Mouse (Mus musculus): ENCODE measurements at regions not wholly inside any gene's neighbourhood (a gene's known extent, or its start where the extent isn't known, plus 50 kb on each side); places are given as distances from the start of the nearest gene placed in this dataset.
"Not testable (repeated sequence)": the region's sequence is repeated elsewhere in the genome, so short reads cannot be mapped to it uniquely, and the experiment has no call there.

DNA sequence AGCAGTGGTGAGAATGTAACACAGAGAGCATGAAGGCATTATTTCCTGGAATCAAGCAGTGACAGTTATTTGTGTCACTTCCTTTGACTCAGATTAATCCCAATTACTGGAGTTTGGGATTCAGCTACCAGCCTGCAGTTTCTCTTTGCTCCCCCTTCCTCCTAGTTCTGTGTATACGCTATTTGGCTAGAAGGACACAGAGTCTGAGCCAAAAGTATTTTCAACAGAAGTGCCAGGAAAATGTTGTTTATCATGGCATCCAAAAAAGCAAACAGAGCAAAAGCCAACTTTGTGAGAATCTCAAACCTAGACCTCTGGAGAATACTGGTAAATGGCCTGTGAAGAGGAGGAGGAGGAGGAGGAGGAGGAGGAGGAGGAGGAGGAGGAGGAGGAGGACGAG lies 600.4 kb downstream of the Crisp4 start:
- DNase-seq (ENCODE audit: extremely low spot score in 1 of 2, low spot score in 2 of 2): no peak
- intact Hi-C loops (cut with DNase I): no loop called here

DNA sequence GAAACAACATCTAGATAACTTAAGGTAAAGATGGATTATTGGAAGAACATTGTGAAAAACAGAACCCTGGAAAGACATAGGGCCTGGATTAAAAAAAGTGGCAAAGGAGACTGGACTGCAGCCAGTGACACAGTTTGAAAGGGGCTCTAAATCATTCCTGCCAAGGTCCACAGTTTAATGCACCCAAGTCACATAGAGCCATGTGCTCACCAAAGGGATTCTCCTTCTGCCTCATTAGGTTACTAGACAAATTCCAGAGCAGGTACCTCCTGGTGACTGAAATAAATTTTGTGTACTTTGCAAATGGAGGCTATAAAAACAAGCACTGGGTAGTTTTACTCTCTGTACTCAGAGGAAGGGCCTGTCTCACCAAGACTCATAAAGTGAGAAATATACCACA lies 607.5 kb downstream of the Crisp4 start:
- DNase-seq (ENCODE audit: extremely low spot score in 1 of 2, low spot score in 2 of 2): no peak
- intact Hi-C loops (cut with DNase I): no loop called here

DNA sequence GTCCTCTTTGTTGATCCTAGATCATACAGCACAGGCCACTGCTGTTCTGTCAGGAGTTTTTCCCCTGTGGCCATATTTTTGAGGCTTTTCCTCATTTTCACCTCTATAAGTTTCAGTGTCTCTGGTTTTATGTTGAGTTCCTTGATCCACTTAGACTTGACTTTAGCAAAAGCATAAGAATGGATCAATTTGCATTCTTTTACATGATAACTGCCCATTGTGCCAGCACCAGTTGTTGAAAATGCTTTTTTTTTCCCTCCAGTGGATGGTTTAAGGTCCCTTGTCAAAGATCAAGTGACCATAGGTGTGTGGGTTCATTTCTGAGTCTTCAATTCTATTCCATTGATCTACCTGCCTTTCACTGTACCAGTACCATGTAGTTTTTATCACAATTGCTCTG lies 614.4 kb downstream of the Crisp4 start:
- DNase-seq (ENCODE audit: extremely low spot score in 1 of 2, low spot score in 2 of 2); intact Hi-C loops (cut with DNase I): not testable (repeated sequence)

DNA sequence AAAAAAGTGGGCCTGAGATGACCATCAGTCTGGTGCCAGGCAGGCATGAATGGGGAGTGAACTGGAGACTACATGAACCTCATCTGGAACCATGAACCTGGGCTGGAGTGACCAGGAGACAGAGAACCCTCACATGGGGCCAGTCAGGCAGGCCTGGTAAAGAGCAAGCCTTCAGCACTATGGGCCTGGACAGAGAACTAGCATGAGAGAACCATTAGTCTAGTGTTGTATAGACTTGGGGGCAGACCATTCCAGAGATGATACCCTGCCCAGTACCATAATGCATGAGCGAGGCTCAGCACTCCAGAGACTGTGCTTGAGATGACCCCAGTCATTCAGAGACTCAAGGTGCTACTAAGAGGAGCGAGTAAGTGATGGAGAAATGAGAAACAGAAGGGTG lies 625.6 kb downstream of the Crisp4 start:
- intact Hi-C loops (cut with DNase I): no loop called here
- no peak for DNase-seq (ENCODE audit: extremely low spot score in 1 of 2, low spot score in 2 of 2)

DNA sequence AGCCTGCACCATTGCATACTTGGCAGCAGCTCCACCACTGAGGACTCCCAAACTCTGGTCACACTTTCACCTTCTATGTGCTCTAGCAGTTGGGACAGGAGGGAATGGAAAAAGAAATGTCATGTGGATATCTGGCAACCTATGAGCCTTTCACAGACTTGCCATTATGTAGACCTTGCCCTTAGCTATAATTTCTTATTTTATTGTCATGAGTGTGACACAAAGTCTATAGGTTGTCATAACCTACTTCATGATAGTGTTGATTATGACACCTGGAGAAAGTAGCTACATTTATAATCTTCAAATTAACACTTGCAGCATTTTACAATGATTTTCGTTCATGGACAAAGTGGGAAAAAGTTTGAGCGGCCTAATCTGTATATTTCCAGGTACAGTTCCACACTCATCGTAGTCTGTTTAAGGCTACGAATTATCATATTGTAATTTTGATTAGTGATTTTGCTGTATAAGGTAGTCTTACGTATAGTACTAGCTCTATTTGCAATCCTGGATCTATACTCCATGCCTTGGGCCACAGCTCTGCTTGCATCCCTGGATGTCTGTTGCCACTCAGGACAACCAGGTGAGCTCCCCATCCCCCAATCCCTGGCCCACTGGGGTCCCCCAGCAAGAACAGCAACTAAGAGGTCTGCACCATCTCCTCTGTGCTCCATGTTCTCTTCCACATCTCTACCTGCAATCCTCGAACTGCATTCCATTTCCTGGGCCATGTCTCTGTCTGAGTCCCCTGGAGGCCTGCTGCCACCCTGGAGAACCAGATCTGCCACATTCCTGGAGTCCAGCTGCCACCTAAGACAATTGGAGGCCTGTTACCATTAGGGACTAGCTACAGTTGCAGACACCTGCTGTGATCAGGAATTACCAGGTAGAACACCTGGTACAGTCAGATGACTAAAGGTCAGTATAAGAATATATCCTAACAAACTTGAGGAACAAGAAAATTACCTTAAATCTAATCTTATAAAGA lies 639.3 kb downstream of the Crisp4 start:
- intact Hi-C loops (cut with DNase I): no loop called here
- no peak for DNase-seq (ENCODE audit: extremely low spot score in 1 of 2, low spot score in 2 of 2)

- intact Hi-C loops (cut with DNase I): no loop called here
- DNase-seq (ENCODE audit: extremely low spot score in 1 of 2, low spot score in 2 of 2): no peak
Observed at GRCm38 (mm10) chr1:17493596-17493995, 652.1 kb downstream of the Crisp4 start.

DNA sequence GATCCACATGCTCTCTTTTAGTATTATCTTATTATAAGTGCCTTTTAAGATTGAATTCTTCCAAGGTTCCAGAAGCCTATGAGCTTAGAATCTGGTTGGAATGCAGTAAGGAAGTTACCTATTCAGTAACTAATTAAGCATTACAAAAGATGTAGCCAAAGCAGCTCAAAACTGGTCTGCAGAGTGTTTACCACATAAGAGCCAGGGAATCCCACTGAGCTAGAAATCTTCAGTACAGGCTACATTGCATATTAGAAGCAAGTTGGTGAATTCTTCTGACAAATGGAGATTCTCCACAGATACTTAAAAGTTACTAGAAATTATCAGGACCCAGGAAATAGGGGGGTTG lies 655.9 kb downstream of the Crisp4 start:
- DNase-seq (ENCODE audit: extremely low spot score in 1 of 2, low spot score in 2 of 2); intact Hi-C loops (cut with DNase I): not testable (repeated sequence)

DNA sequence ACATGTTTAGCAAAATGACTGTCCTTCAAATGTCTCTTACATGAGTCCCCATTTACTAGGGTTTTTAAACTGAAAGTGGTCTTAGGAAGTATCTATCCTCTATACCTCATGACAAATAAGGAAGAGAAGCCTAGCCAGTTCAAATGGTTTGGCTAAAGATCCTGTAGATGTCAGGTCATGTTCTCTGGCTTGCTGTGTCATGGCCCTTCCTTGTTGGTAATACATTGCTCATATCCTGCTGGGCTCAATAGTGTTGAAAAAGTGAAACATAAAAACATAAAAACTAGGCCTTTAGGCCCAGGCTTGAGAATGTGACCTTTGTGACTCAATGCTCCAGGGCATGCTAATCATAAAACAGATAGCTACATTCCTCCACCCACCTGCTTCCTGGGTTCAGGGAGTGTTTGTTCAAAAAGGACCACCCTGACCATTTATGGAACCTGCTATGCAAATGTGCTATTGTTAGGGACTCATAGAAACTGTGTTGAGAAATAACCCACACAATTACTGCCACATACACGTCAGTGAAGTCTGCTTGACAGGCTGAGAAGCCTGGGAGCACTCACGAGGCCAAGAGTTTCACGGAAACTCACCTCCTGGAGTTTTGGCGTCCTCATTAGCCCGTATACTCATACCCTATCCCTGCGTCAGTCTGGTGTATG lies 656.4 kb downstream of the Crisp4 start:
- intact Hi-C loops (cut with DNase I); DNase-seq (ENCODE audit: extremely low spot score in 1 of 2, low spot score in 2 of 2): not testable (repeated sequence)

DNA sequence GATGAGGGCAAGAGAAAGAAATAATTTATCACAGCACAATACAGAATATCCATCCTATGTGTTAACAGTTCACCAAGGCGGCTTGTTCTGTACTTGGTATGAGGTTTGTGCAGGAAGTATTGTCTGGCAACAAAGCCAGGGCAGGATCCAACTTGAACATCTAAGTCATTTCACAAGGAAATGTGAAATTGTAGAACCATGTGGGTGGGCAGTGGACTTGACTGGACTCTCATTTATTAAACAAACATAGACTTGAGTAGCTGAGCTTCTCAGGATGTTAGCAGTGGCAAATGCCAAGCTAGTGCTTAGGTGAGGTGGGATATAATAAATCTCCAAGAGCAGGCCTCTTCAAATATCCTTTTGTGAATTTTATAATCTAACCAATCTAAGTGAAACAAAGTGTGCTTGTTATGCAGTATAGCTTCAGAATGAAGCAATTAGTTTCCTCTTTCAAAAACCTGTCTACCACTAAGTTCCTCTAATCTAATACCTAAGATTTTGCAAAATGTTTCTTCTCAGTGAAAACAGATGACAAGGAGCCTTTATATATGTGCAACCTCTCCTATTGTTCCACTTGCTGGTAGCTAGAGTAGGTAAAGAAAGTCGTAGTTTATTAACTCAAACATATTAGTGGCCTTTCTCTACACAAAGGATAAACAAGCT lies 694.4 kb downstream of the Crisp4 start:
- DNase-seq (ENCODE audit: extremely low spot score in 1 of 2, low spot score in 2 of 2): no peak
- intact Hi-C loops (cut with DNase I): no loop called here

DNA sequence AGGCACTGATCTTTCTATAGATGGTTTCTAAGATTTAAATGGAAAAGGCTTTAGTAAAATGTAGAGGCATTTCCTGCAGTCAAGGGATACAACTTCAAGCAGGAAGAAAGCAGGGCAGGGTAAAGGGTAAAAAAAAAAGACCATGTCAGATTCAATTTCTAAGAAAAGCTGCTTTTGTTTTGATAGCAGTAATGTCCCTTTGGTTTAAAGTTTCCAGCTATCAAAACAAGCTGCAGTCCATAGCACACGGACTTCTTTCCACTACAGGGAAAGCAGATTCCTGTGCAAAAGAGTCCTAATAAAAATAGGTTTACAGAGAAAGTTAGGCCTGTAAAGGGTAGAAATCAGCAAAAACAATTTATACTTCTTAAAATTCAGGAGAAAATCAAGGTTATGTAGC lies 695.0 kb downstream of the Crisp4 start:
- DNase-seq (ENCODE audit: extremely low spot score in 1 of 2, low spot score in 2 of 2): no peak
- intact Hi-C loops (cut with DNase I): no loop called here

GRCm38 (mm10) chr1:17450295-17450694 lies 695.4 kb downstream of the Crisp4 start:
- intact Hi-C loops (cut with DNase I): no loop called here

GRCm38 (mm10) chr1:17449291-17449690 lies 696.4 kb downstream of the Crisp4 start:
- peak in 1 of 2 experiments; percentile 13 for DNase-seq (ENCODE audit: extremely low spot score in 1 of 2, low spot score in 2 of 2)
- intact Hi-C loops (cut with DNase I): no loop called here

More at GRCm38 (mm10) chr1:17450295-17450694, 695.4 kb downstream of the Crisp4 start:
- DNase-seq (ENCODE audit: extremely low spot score in 1 of 2, low spot score in 2 of 2): no peak

DNA sequence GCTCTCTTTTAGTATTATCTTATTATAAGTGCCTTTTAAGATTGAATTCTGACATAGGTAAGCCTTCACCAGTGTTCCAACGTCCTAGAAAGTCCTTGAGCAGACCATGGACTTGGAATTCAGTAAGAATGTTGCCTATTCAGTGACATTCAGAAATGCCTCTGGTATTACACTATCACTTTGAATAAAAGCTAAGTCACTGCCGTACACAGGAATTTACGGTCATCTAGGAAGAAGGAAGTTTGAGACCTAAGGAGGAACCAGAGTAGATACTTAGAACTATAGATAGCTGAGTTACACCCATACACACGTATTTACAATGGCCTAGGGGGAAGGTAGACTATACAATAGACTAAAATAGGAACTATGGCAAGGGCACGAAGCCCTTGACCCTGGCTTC lies 711.6 kb downstream of the Crisp4 start:
- intact Hi-C loops (cut with DNase I): not testable (repeated sequence)

GRCm38 (mm10) chr1:17415958-17416357 lies 729.7 kb downstream of the Crisp4 start:
- intact Hi-C loops (cut with DNase I): no loop called here
- DNase-seq (ENCODE audit: extremely low spot score in 1 of 2, low spot score in 2 of 2): no peak

More for the DNA sequence above, 711.6 kb downstream of the Crisp4 start:
- not testable (repeated sequence) for DNase-seq (ENCODE audit: extremely low spot score in 1 of 2, low spot score in 2 of 2)

GRCm38 (mm10) chr1:17394893-17395292 lies 750.8 kb downstream of the Crisp4 start:
- intact Hi-C loops (cut with DNase I): no loop called here
- no peak for DNase-seq (ENCODE audit: extremely low spot score in 1 of 2, low spot score in 2 of 2)

GRCm38 (mm10) chr1:17392114-17392819 lies 753.4 kb downstream of the Crisp4 start:
- intact Hi-C loops (cut with DNase I): no loop called here
- no peak for DNase-seq (ENCODE audit: extremely low spot score in 1 of 2, low spot score in 2 of 2)

DNA sequence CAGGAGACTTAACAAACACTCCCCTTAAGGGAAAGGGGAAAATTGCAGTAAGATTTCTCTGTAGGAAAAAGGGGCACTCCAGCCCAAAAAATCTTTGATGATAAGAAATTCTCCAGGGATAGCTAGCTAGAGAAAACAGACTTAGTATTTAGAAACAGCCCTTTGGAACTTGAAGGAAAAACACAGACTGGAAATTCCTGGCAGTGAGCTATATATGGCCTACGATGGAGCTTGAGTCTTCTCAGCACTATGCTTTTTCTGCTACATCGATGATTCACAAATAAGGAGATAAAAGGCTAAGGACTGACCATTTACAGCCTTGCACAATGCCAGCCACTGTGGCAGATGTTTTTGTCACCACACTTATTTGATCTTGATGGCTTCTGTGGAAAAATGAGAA lies 768.1 kb downstream of the Crisp4 start:
- intact Hi-C loops (cut with DNase I): no loop called here
- DNase-seq (ENCODE audit: extremely low spot score in 1 of 2, low spot score in 2 of 2): no peak

GRCm38 (mm10) chr1:17348271-17348670 lies 797.4 kb downstream of the Crisp4 start:
- intact Hi-C loops (cut with DNase I): no loop called here
- DNase-seq (ENCODE audit: extremely low spot score in 1 of 2, low spot score in 2 of 2): no peak

- intact Hi-C loops (cut with DNase I): no loop called here
- DNase-seq (ENCODE audit: extremely low spot score in 1 of 2, low spot score in 2 of 2): no peak
Observed at GRCm38 (mm10) chr1:17337827-17338226, 807.9 kb downstream of the Crisp4 start.
